Mouse (Mus musculus) midbrain, postnatal 0 days (tissue): Measurements from ENCODE around the gene Borcs6. TPM values are rescaled to one million over a fixed set of nuclear protein-coding genes. Genes with fewer than 3 reads are reported as not detected.

Experiments
- ATAC-seq: fragments of 200-750 bp; cut with Nextera tagmentation; 2 replicates; pipeline ENCODE4 v1.8.0; 2017; ENCODE audit warnings: moderate number of reproducible peaks, mild to moderate bottlenecking, moderate TSS enrichment, moderate library complexity; ENCODE audit not compliant: low FRiP score
- DNase-seq: peaks from one replicate; pipeline ENCODE4 v3.0.0-alpha.2; 2015; ENCODE audit warnings: low spot score
- H3K27ac ChIP-seq: fragments of 300-500 bp; sonication (generic); 2 replicates; pipeline ENCODE4 v1.5.1; 2014; ENCODE audit warnings: low read depth, mild to moderate bottlenecking, low read length, mixed read lengths
- H3K27me3 ChIP-seq: fragments of 300-500 bp; sonication (generic); 2 replicates; pipeline ENCODE4 v1.6.1; 2014; ENCODE audit warnings: low read length, control low read depth, mixed read lengths; ENCODE audit not compliant: insufficient read depth
- H3K36me3 ChIP-seq: fragments of 300-500 bp; sonication (generic); 2 replicates; pipeline ENCODE4 v1.6.1; 2014; ENCODE audit warnings: low read length, control low read depth, mixed read lengths; ENCODE audit not compliant: insufficient read depth
- H3K4me1 ChIP-seq: fragments of 300-500 bp; sonication (generic); 2 replicates; pipeline ENCODE4 v1.6.1; 2014; ENCODE audit warnings: mild to moderate bottlenecking, control low read depth, antibody characterized with exemption, low read length, mixed read lengths; ENCODE audit not compliant: insufficient read depth
- H3K4me2 ChIP-seq: fragments of 300-500 bp; sonication (generic); 2 replicates; pipeline ENCODE4 v1.6.1; 2014; ENCODE audit warnings: low read depth, mild to moderate bottlenecking, low read length, mixed read lengths; ENCODE audit not compliant: poor library complexity, severe bottlenecking
- H3K4me3 ChIP-seq: fragments of 300-500 bp; sonication (generic); 2 replicates; pipeline ENCODE4 v1.5.1; 2014; ENCODE audit warnings: low read depth, mild to moderate bottlenecking, low read length, moderate library complexity
- H3K9ac ChIP-seq: fragments of 300-500 bp; sonication (generic); replicated peaks from 2 replicates; pipeline ENCODE4 v1.6.1; 2014; ENCODE audit warnings: mild to moderate bottlenecking, low read length, moderate library complexity, mixed read lengths; ENCODE audit not compliant: poor library complexity, severe bottlenecking
- H3K9me3 ChIP-seq: fragments of 300-500 bp; sonication (generic); 2 replicates; pipeline ENCODE4 v1.6.1; 2016; ENCODE audit warnings: low read length, control low read depth
- CTCF ChIP-seq: IDR thresholded peaks from 2 replicates; pipeline ENCODE4 v1.5.1; 2016; ENCODE audit warnings: antibody characterized with exemption, mild to moderate bottlenecking
- WGBS: fragments of 180-500 bp; shearing (Covaris S2); extraction: QIAGEN DNeasy Blood & Tissue Kit; methylation state at CpG from one replicate; pipeline ENCODE4 v1.1.7; 2014; 5-methylcytosine and 5-hydroxymethylcytosine counted together
- polyA plus RNA-seq: library from polyadenylated mRNA; unstranded; fragments of >200 nt; fragmentation: Nextera tagmentation; extraction: Ambion mirVana; gene quantifications from 2 replicates; pipeline ENCODE4 v1.2.1, GENCODE M21; 2015
- total RNA-seq: library from RNA; depleted of rRNA; stranded (reverse); fragments of >200 nt; gene quantifications from 2 replicates; pipeline ENCODE4 v1.2.3, GENCODE M21; 2014

Borcs6 gene
- total and polyA plus RNA-seq, 2 experiments from 2014 or later, result 21.3 to 33.3 TPM

DNA sequence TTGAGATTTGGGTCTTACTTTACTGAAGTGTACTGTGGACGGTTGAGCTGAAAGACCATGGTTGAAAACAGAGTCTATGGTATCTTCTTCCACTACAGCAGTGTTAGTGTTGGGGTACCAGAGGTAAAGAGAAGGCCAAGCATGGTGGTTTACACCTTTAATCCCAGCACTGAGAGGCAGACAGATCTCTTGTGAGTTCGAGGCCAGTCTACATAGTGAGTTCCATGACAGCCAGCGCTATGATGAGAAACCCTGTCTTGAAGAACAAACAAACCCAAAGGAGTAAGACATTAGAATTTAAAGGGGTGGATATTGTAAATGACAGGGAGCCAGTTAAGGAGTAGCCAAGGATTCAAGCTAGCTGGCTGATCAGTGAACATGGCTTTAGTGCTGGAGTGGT, 42.8 kb upstream of the Borcs6 start:
- Histone ChIP-seq H3K4me1 (peaks cover 6% of the 10 kb centered on the region; the same call in 1 of the 2 replicates), H3K4me3 (peak overlapping the region; percentile 61), H3K36me3 (no peaks in the 10 kb centered on the region), H3K27me3 (no peaks in the 10 kb centered on the region), H3K4me2 (peak overlapping the region; percentile 54), H3K27ac (peak overlapping the region; percentile 92), H3K9me3 (no peaks in the 10 kb centered on the region), H3K9ac (peak overlapping the region; percentile 71)
- 65% methylated on average over 3 of the region's 3 CpGs for WGBS
- ATAC-seq (no peak), DNase-seq (no peak)
- no peak for TF ChIP-seq CTCF

DNA sequence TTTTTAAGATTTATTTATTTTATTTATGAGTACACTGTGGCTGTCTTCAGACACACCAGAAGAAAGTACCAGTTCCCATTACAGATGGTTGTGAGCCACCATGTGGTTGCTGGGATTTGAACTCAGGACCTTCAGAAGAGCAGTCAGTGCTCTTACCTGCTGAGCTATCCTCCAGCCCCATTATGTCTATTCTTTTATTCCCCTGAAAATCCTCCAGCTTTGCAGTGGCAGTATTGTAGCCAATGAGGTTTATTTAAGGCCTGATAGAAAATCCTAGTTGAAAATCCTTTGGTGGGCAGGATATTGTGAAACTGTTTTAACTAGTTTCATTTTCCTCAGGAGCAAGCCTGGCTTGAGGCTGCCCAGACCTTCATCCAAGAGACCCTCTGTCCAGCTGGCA, 38.8 kb upstream of the Borcs6 start:
- no peak for ATAC-seq
- DNase-seq, result no peak
- Histone ChIP-seq H3K4me1 (peaks cover 6% of the 10 kb centered on the region; the same call in 1 of the 2 replicates), H3K27me3 (no peaks in the 10 kb centered on the region), H3K4me2 (no peak overlapping the region), H3K27ac (no peak overlapping the region), H3K36me3 (peaks cover 23% of the 10 kb centered on the region), H3K9me3 (no peaks in the 10 kb centered on the region), H3K9ac (no peak overlapping the region), H3K4me3 (no peak overlapping the region)
- no peak for TF ChIP-seq CTCF

DNA sequence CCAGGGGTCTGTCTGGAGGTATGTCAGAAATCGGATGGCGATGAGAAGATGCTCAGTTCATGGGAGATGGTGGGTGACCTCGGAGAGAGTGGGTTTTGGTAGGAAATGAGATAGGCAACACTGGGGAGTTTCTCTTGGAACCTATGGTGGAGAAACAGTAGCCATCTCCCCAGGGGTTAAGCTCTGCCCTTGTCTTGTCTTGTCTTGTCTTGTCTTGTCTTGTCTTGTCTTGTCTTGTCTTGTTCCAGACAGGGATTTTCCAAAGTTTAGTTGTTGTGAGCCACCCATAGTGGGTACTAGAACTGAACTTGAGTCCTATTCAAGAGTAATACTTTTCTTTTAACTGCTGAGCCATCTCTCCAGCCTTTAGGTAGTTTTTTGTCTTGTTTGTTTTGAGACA, 33.0 kb upstream of the Borcs6 start:
- Histone ChIP-seq H3K9me3 (no peaks in the 10 kb centered on the region), H3K4me2 (no peak overlapping the region), H3K27ac (no peak overlapping the region), H3K4me3 (no peak overlapping the region), H3K36me3 (peaks cover 66% of the 10 kb centered on the region), H3K9ac (no peak overlapping the region), H3K27me3 (no peaks in the 10 kb centered on the region), H3K4me1 (no peaks in the 10 kb centered on the region)
- DNase-seq, result no peak
- no peak for TF ChIP-seq CTCF
- ATAC-seq, result no peak
- WGBS, result 98% methylated on average over 3 of the region's 3 CpGs

DNA sequence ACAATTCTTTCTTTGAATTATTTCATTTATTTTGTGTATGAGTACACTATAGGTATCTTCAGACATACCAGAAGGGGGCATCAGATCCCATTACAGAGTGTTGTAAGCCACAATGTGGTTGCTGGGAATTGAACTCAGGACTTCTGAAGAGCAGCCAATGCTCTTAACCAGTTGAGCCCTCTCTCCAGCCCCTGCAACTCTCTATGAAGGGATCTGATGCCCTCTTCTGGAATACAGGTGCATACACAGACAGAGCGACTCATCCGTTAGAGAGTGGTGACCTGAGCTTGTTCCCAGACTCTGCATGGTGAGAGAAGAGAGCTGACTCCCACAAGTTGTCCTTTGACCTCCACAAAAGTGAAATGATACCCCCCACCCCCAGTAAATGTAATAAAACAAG, 30.7 kb upstream of the Borcs6 start:
- TF ChIP-seq CTCF, result peak; percentile 51
- no peaks in the 10 kb centered on the region for H3K9me3 ChIP-seq
- H3K4me1 ChIP-seq, result no peaks in the 10 kb centered on the region
- H3K36me3 ChIP-seq, result peaks cover 68% of the 10 kb centered on the region
- ATAC-seq, result no peak
- H3K9ac ChIP-seq, result no peak overlapping the region
- 58% methylated on average over 2 of the region's 2 CpGs for WGBS
- no peaks in the 10 kb centered on the region for H3K27me3 ChIP-seq
- no peak overlapping the region for H3K27ac ChIP-seq
- no peak overlapping the region for H3K4me3 ChIP-seq
- H3K4me2 ChIP-seq, result no peak overlapping the region
- peak; percentile 34 for DNase-seq

DNA sequence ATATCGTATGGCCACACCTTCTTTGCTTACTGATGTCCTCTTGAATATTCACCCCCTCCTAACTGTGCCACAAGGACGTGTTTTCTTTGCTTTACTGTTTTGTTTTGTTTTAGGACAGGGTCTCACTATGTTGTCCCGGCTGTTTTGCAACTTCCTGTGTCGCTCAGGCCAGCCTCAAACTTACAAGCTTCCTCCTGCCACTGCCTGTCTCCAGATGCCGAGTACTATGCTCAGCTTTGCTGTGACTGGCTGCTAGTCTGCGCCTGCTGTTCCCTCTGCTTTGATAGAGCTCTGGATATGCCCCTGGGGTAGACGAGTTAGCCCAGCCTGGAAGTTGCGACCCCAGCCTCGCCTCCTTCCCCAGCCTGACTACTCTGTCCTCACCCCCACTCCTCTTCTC, 26.0 kb upstream of the Borcs6 start:
- ATAC-seq, result no peak

DNA sequence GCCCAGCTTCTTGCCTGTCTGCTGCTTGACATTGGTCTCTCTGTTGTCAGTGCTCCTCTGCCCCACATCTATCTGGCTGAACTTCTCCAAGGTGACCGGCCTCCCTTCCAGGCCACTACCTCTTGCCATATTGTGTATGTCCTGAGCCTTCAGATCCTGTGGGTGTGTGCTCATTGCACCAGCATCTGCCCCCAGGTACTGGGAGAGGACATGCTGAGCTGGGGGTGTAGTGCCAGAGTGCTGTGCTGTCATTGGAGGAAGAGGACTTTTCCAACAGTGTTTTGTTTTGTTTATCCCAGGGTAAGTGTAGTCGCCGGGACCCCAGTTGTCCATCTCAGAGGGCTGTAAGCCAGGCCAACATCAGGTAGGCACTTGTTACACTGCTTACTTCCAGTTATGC, 24.9 kb upstream of the Borcs6 start:
- H3K9ac ChIP-seq, result no peak overlapping the region
- no peak overlapping the region for H3K27ac ChIP-seq
- no peak overlapping the region for H3K4me3 ChIP-seq
- DNase-seq (no peak), ATAC-seq (no peak)
- H3K27me3 ChIP-seq, result no peaks in the 10 kb centered on the region
- peaks cover 34% of the 10 kb centered on the region for H3K36me3 ChIP-seq
- 87% methylated on average over 3 of the region's 3 CpGs for WGBS
- no peak overlapping the region for H3K4me2 ChIP-seq
- no peak for TF ChIP-seq CTCF
- no peaks in the 10 kb centered on the region for H3K9me3 ChIP-seq
- peaks cover 12% of the 10 kb centered on the region for H3K4me1 ChIP-seq

More for the DNA sequence above, 26.0 kb upstream of the Borcs6 start:
- Histone ChIP-seq H3K27ac (no peak overlapping the region), H3K9me3 (no peaks in the 10 kb centered on the region), H3K4me3 (no peak overlapping the region), H3K27me3 (no peaks in the 10 kb centered on the region), H3K4me1 (peaks cover 10% of the 10 kb centered on the region), H3K4me2 (no peak overlapping the region), H3K9ac (no peak overlapping the region), H3K36me3 (peaks cover 37% of the 10 kb centered on the region)
- TF ChIP-seq CTCF, result no peak
- no peak for DNase-seq
- 91% methylated on average over 9 of the region's 9 CpGs for WGBS
